Mouse (Mus musculus) liver, embryonic 12.5 days (tissue): ENCODE results near the gene Apc2. TPM values are rescaled to one million over a fixed set of nuclear protein-coding genes. Genes with fewer than 3 reads are reported as not detected.

Experiments
- ATAC-seq: fragments of 200-750 bp; cut with Nextera tagmentation; 2 replicates; pipeline ENCODE4 v1.8.0; 2017; ENCODE audit warnings: moderate number of reproducible peaks, mild to moderate bottlenecking, moderate library complexity
- H3K27ac ChIP-seq: fragments of 300-500 bp; sonication (generic); 2 replicates; pipeline ENCODE4 v1.5.1; 2016; ENCODE audit warnings: mild to moderate bottlenecking
- H3K27me3 ChIP-seq: fragments of 300-500 bp; sonication (generic); replicated peaks from 2 replicates; pipeline ENCODE4 v1.6.1; 2016; ENCODE audit warnings: mild to moderate bottlenecking, moderate library complexity
- H3K36me3 ChIP-seq: fragments of 300-500 bp; sonication (generic); 2 replicates; pipeline ENCODE4 v1.6.1; 2016; ENCODE audit warnings: mild to moderate bottlenecking, moderate library complexity
- H3K4me1 ChIP-seq: fragments of 300-500 bp; sonication (generic); 2 replicates; pipeline ENCODE4 v1.6.1; 2016
- H3K4me2 ChIP-seq: fragments of 300-500 bp; sonication (generic); 2 replicates; pipeline ENCODE4 v1.6.1; 2016; ENCODE audit warnings: mild to moderate bottlenecking, moderate library complexity
- H3K4me3 ChIP-seq: fragments of 300-500 bp; sonication (generic); 2 replicates; pipeline ENCODE4 v1.5.1; 2016; ENCODE audit warnings: mild to moderate bottlenecking, moderate library complexity
- H3K9ac ChIP-seq: fragments of 300-500 bp; sonication (generic); 2 replicates; pipeline ENCODE4 v1.6.1; 2016; ENCODE audit warnings: mild to moderate bottlenecking, moderate library complexity
- H3K9me3 ChIP-seq: fragments of 300-500 bp; sonication (generic); replicated peaks from 2 replicates; pipeline ENCODE4 v1.6.1; 2016; ENCODE audit warnings: mild to moderate bottlenecking, moderate library complexity
- WGBS: fragments of 180-500 bp; shearing (Covaris S2); methylation state at CpG from one replicate; pipeline ENCODE4 v1.1.7; 2016; ENCODE audit not compliant: insufficient replicate concordance; 5-methylcytosine and 5-hydroxymethylcytosine counted together
- polyA plus RNA-seq: library from polyadenylated mRNA; unstranded; fragments of >200 nt; fragmentation: Nextera tagmentation; extraction: Ambion mirVana; gene quantifications from 2 replicates; pipeline ENCODE4 v1.2.1, GENCODE M21; 2016

The Apc2 gene
- polyA plus RNA-seq, 1 experiment from 2014 or later: 0.17 TPM

GRCm38 (mm10) chr10:80282481-80283441 lies 13.0 kb upstream of the Apc2 start:
- Histone ChIP-seq H3K36me3 (peaks cover 100% of the 10 kb centered on the region), H3K27ac (peak overlapping the region; percentile 11)
- no peak for ATAC-seq

GRCm38 (mm10) chr10:80285222-80286070 lies 10.3 kb upstream of the Apc2 start:
- Histone ChIP-seq H3K27ac (no peak overlapping the region; the same call in 1 of the 2 replicates), H3K4me1 (0 out of 2 replicates have a peak, but pooled peaks cover 2% of the 10 kb centered on the region), H3K4me2 (no peak overlapping the region), H3K9ac (no peak overlapping the region), H3K9me3 (no peaks in the 10 kb centered on the region), H3K27me3 (no peaks in the 10 kb centered on the region), H3K4me3 (no peak overlapping the region), H3K36me3 (peaks cover 91% of the 10 kb centered on the region)
- no peak for ATAC-seq
- 84% methylated on average over 15 of the region's 15 CpGs for WGBS

More at GRCm38 (mm10) chr10:80282481-80283441, 13.0 kb upstream of the Apc2 start:
- Histone ChIP-seq H3K4me1 (0 out of 2 replicates have a peak, but pooled peaks cover 2% of the 10 kb centered on the region), H3K27me3 (no peaks in the 10 kb centered on the region), H3K9me3 (no peaks in the 10 kb centered on the region), H3K9ac (no peak overlapping the region), H3K4me2 (no peak overlapping the region), H3K4me3 (no peak overlapping the region)
- WGBS: 83% methylated on average over 20 of the region's 20 CpGs

GRCm38 (mm10) chr10:80288097-80288496 lies 7.7 kb upstream of the Apc2 start:
- Histone ChIP-seq H3K4me2 (no peak overlapping the region), H3K9ac (no peak overlapping the region), H3K27me3 (no peaks in the 10 kb centered on the region), H3K36me3 (peaks cover 65% of the 10 kb centered on the region), H3K27ac (no peak overlapping the region), H3K9me3 (no peaks in the 10 kb centered on the region), H3K4me3 (no peak overlapping the region), H3K4me1 (peaks cover 13% of the 10 kb centered on the region)
- ATAC-seq: no peak
- WGBS: 92% methylated on average over 12 of the region's 12 CpGs

GRCm38 (mm10) chr10:80288657-80289056 lies 7.1 kb upstream of the Apc2 start:
- H3K27ac ChIP-seq: no peak overlapping the region
- no peak overlapping the region for H3K9ac ChIP-seq
- no peak for ATAC-seq
- H3K36me3 ChIP-seq: peaks cover 65% of the 10 kb centered on the region
- H3K27me3 ChIP-seq: no peaks in the 10 kb centered on the region
- no peak overlapping the region for H3K4me3 ChIP-seq
- no peaks in the 10 kb centered on the region for H3K9me3 ChIP-seq
- H3K4me1 ChIP-seq: peaks cover 19% of the 10 kb centered on the region
- H3K4me2 ChIP-seq: no peak overlapping the region
- WGBS: 66% methylated on average over 8 of the region's 8 CpGs

GRCm38 (mm10) chr10:80292251-80293146 lies 3.3 kb upstream of the Apc2 start, which contains the start of gene Rps15:
Gene Rps15 (plus strand): TSS chr10:80292453.
- ATAC-seq: peak; percentile 83
- Histone ChIP-seq H3K36me3 (peaks cover 42% of the 10 kb centered on the region), H3K27ac (peak within 1 kb of the TSS; percentile 93), H3K27me3 (peaks cover 13% of the 10 kb centered on the region), H3K9me3 (no peaks in the 10 kb centered on the region), H3K4me1 (peaks cover 56% of the 10 kb centered on the region), H3K4me3 (peak within 1 kb of the TSS; percentile 95), H3K9ac (peak within 1 kb of the TSS; percentile 98), H3K4me2 (peak within 1 kb of the TSS; percentile 91)
- under 1% methylated on average over 72 of the region's 72 CpGs for WGBS

GRCm38 (mm10) chr10:80293325-80293724 lies 2.5 kb upstream of the Apc2 start:
- no peak for ATAC-seq
- H3K9me3 ChIP-seq: no peaks in the 10 kb centered on the region
- H3K4me2 ChIP-seq: peak overlapping the region; percentile 91
- peaks cover 58% of the 10 kb centered on the region for H3K4me1 ChIP-seq
- H3K4me3 ChIP-seq: peak overlapping the region; percentile 95
- peaks cover 33% of the 10 kb centered on the region for H3K36me3 ChIP-seq
- peak overlapping the region; percentile 98 for H3K9ac ChIP-seq
- peaks cover 21% of the 10 kb centered on the region for H3K27me3 ChIP-seq
- peak overlapping the region; percentile 93 for H3K27ac ChIP-seq
- WGBS: 8% methylated on average over 14 of the region's 14 CpGs

GRCm38 (mm10) chr10:80294311-80294710 lies 1.5 kb upstream of the Apc2 start:
- Histone ChIP-seq H3K4me1 (peaks cover 58% of the 10 kb centered on the region), H3K27ac (peak overlapping the region; percentile 93), H3K4me2 (peak overlapping the region; percentile 91), H3K27me3 (peaks cover 31% of the 10 kb centered on the region), H3K9ac (peak overlapping the region; percentile 98), H3K36me3 (peaks cover 24% of the 10 kb centered on the region), H3K4me3 (peak overlapping the region; percentile 95), H3K9me3 (no peaks in the 10 kb centered on the region)
- ATAC-seq: no peak
- WGBS: 79% methylated on average over 4 of the region's 4 CpGs

- peaks cover 58% of the 10 kb centered on the region for H3K4me1 ChIP-seq
- H3K27ac ChIP-seq: peak overlapping the region; percentile 93
- 31% methylated on average over 7 of the region's 7 CpGs for whole genome bisulfite sequencing
These were observed 931 bp upstream of the Apc2 start for GRCm38 (mm10) chr10:80294788-80295303.

GRCm38 (mm10) chr10:80296824-80297223 lies 1.0 kb downstream of the Apc2 start:
- H3K9me3 ChIP-seq: no peaks in the 10 kb centered on the region
- no peak overlapping the region for H3K9ac ChIP-seq
- H3K36me3 ChIP-seq: peaks cover 22% of the 10 kb centered on the region
- no peak overlapping the region for H3K4me2 ChIP-seq
- no peak overlapping the region for H3K4me3 ChIP-seq
- 75% methylated on average over 5 of the region's 5 CpGs for WGBS
- H3K27ac ChIP-seq: no peak overlapping the region
- peaks cover 56% of the 10 kb centered on the region for H3K27me3 ChIP-seq
- ATAC-seq: no peak
- H3K4me1 ChIP-seq: peaks cover 52% of the 10 kb centered on the region

More at GRCm38 (mm10) chr10:80294788-80295303, 931 bp upstream of the Apc2 start:
- H3K4me3 ChIP-seq: peak overlapping the region; percentile 95; the same call in 1 of the 2 replicates
- H3K27me3 ChIP-seq: peaks cover 36% of the 10 kb centered on the region
- ATAC-seq: no peak
- H3K36me3 ChIP-seq: peaks cover 22% of the 10 kb centered on the region
- peak overlapping the region; percentile 91; the same call in 1 of the 2 replicates for H3K4me2 ChIP-seq
- no peaks in the 10 kb centered on the region for H3K9me3 ChIP-seq
- H3K9ac ChIP-seq: 0 out of 2 replicates have a peak overlapping the region, but pooled peaks have one; percentile 98

GRCm38 (mm10) chr10:80297526-80298133 lies 1.9 kb downstream of the Apc2 start:
- peaks cover 54% of the 10 kb centered on the region for H3K4me1 ChIP-seq
- peaks cover 22% of the 10 kb centered on the region for H3K36me3 ChIP-seq
- ATAC-seq: no peak
- no peak overlapping the region for H3K27ac ChIP-seq
- no peak overlapping the region for H3K4me2 ChIP-seq
- H3K27me3 ChIP-seq: peaks cover 64% of the 10 kb centered on the region
- no peak overlapping the region for H3K9ac ChIP-seq
- 50% methylated on average over 8 of the region's 8 CpGs for WGBS
- H3K4me3 ChIP-seq: no peak overlapping the region
- H3K9me3 ChIP-seq: no peaks in the 10 kb centered on the region
